Mouse (Mus musculus): ENCODE results near the gene Dhfr.

DNA sequence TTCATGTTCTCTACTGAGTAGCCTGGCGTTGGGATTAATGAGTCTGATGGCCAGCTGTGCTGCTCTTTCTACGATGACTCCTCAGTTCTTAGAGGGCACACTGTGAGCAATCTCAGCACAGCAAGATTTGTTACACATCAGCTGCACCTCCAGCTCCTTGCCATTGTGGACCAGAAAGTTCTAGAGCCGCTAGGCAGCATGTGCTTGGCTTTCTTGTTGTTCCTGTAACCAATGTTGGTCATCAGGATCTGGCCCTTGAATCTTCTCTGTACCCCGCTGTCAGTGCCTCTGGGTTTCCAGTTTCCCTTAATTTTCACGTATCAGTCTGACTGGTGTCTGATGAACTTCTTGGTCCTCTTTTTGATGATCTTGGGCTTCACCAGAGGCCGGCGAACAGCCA, 1.9 kb downstream of the Dhfr start:
- TF ChIP-seq CTCF (IDR thresholded peaks at IDR 0.05; ENCODE audit: low read depth, low read length) (no peak), TAL1 (conservative IDR thresholded peaks at IDR 0.05; ENCODE audit: low read depth, low read length) (no peak)

All from G1E (cell line).